Mouse (Mus musculus) lung, adult 2 months (tissue): ENCODE measurements around the gene Adamts4.

Experiments used
- CTCF ChIP-seq: fragments of 200-500 bp; IDR thresholded peaks from 2 replicates; pipeline ENCODE4 v1.5.1; 2011; ENCODE audit warnings: mild to moderate bottlenecking, low read length, control low read depth; ENCODE audit not compliant: insufficient read depth
- POLR2A ChIP-seq: fragments of 200-500 bp; IDR thresholded peaks from 2 replicates; pipeline ENCODE4 v1.6.1; 2011; ENCODE audit warnings: low read depth, mild to moderate bottlenecking, control low read depth, low read length, borderline replicate concordance; ENCODE audit errors: extremely low read depth

DNA sequence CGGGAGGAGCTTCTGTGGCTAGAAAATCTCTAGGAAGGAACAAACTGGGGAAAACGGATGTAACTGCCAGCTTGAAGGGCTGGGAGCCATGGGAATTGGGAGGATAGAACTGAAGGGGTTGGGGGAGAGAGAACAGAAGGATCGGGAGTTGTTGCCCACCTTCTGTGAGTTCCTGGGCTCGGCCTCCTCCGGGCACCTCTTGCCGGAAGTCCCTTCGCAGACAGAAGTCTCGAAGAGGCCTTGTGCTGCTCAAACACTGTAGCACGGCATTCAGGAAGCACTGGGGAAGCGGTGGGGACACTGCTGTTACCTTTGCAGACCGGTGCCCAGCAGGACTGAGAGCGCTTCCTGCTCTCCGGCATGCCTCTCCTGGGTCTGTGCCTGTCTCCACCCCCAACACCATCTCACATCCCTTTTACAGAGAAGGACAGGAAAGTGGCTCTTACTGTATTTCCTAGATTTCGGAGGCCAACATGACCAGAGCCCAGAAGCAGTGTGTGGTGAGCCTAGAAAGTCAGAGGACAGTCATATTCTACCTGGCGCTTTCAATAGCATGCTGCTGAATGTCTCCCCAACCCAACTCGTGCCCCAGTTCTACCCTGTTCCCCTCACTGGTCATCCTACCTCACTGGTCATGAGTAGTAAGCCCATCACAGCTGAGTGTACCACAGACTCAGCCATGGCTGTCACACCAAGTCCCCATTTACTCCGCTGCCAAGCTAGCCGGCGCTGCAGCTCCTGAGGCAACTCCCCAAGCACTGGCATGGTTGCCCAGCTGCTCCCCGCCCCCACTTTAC is 35.1 kb downstream of the Adamts4 start:
- no peak for TF ChIP-seq POLR2A
- TF ChIP-seq CTCF: no peak
